Mouse (Mus musculus) induced T-regulatory cell, adult 2 months (primary cell): ENCODE measurements around the gene Atp4a.

Experiments
- DNase-seq: peaks from one replicate; pipeline ENCODE4 v3.0.0-alpha.2; 2012; ENCODE audit warnings: low read depth

Atp4a gene

DNA sequence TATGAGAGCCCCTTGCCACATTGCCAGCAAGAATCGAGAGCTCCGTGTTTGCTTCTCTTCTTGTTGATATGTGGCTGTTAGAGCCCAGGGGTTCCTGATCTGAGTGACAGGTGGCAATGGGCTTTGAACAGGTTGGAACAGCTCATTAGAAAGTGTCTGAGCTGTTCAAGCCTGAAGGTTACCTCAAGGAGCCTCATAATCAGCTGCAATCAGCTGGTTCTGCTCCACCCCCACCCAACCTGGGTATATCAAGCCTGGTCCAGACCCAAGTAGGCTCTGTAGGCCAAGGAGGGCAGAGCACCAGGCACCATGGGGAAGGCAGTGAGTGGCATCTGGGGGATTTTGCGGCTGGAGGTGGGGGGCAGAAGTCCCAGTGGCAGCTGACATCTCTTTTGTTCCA, at the start of gene Atp4a:
TSS of gene Atp4a (plus strand) at position 268 of the 400 bp plus-strand sequence.
- no peak for DNase-seq

DNA sequence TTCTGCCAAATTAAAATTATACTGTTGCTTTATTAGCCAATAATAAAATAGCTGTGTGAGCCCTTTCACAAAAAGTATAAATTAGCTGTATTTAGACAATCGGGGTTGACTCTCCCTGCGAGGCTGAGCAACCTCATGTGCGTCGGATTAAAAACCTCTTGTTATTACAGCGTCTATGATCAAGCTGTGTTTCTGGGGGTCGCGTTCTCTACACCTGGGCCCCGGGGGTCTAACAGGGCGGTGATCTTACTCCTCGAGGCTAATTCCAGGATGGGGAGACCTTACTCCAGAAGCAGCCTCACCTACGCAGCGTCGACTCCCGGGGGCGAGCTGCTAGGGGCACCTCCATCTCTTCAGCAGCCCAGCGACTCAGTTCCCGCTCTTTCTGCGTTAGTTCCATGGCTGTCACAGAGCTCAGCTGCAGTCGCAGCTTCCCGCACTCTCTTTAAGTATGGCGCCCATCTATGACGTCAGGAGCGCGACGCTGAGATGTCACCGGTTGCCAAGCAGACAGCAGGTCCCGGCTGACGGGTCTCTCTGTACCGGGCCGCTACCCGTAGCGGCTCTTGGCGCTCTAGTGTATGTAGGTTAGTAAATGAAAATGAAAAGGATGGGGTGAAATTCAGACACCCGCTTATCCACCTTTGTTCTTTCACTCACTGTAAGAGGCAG, 47.3 kb upstream of the Atp4a start, which contains the start of gene Haus5:
TSS of gene Haus5 (minus strand) at position 466 of the 672 bp plus-strand sequence.
- DNase-seq, result peak; percentile 97

DNA sequence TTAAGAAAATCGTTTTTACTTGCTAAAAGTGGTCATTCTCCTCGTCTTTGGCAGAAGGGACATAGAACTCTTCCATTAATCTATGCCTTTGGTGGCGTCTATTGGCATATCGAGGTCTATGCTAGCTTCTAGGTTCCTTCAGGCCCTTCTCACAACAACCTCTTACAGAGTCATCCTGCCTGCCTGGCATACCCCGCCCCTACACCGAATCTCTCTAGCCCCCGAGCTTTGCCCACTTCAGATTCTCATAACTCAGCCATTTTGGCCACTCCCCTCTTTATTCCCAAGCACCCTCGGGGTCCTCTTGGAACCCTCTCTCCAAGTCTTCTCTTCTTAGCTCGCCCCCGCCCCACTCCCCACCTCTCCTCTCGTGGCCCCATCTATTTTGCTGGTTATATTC, 46.7 kb upstream of the Atp4a start:
- no peak for DNase-seq

- peak; percentile 79 for DNase-seq
Measured at GRCm38 (mm10) chr7:30669229-30669628, 42.8 kb upstream of the Atp4a start.

DNA sequence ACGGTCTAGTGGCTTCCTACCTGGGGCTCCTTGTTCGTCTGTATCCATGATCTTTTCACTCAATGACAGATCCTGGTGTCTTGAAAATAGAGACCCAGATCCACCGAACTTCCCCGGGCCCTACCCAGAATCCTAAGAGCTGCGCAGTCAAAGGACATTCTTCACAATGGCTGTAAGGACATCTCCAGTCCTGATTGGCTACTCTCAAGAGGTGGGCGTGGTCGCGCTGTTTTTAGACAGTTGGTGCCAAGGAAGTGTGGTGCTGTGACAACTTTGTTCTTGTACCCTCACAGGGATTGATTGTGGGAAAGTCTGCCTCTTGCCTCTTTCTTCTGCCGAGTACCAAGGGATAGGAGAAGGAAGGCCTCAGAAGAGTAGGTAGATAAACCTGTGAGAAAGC, 40.5 kb upstream of the Atp4a start, which contains the start of gene Pmis2:
TSS of gene Pmis2 (minus strand) at position 126 of the 400 bp plus-strand sequence.
- DNase-seq, result no peak

- DNase-seq, result peak; percentile 36
Measured at GRCm38 (mm10) chr7:30678263-30678975, 33.6 kb upstream of the Atp4a start.

GRCm38 (mm10) chr7:30681897-30682296, 30.1 kb upstream of the Atp4a start:
- DNase-seq, result no peak

DNA sequence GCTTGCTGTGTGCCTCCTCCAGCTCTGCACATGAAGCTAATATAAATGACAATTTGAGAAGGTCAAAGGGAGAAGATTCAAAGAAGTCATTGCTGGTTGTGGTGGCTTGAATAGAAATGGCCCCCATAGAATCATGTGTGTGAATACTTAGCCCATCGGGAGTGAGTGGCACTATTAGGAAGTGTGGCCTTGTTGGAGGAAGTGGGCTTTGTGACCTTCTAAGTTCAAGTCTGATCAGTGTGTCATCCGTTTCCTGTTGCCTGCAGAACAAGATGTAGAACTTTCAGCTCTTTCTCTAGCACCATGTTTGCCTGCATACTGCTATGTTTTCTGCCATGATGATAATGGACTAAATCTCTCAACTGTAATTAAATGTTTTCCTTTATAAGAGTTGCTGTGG, 28.6 kb upstream of the Atp4a start:
- DNase-seq, result no peak

GRCm38 (mm10) chr7:30688325-30688724, 23.7 kb upstream of the Atp4a start:
- DNase-seq, result no peak

GRCm38 (mm10) chr7:30698101-30698500, 13.9 kb upstream of the Atp4a start:
- no peak for DNase-seq

DNA sequence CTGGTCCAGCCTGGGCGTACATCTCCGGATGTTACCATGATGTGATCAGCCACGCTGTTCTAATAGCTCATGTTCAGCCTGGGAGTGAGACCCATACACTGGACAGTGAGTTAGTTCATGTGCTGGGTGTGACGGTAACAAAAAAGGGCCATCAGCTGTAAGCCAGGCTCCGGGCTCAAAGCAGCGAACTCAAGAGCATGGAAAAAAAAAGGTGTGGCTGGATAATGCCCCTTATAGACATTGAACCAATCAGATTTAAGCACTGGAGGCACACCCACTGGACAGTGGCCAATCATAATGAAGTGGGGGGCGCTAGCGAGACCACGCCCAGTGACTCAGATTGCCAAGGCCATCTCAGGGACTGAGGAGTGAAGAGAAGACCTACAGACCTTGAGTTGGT, 13.4 kb upstream of the Atp4a start, which contains the start of gene 2200002J24Rik:
TSS of gene 2200002J24Rik (plus strand) at position 338 of the 400 bp plus-strand sequence.
- DNase-seq, result no peak

DNA sequence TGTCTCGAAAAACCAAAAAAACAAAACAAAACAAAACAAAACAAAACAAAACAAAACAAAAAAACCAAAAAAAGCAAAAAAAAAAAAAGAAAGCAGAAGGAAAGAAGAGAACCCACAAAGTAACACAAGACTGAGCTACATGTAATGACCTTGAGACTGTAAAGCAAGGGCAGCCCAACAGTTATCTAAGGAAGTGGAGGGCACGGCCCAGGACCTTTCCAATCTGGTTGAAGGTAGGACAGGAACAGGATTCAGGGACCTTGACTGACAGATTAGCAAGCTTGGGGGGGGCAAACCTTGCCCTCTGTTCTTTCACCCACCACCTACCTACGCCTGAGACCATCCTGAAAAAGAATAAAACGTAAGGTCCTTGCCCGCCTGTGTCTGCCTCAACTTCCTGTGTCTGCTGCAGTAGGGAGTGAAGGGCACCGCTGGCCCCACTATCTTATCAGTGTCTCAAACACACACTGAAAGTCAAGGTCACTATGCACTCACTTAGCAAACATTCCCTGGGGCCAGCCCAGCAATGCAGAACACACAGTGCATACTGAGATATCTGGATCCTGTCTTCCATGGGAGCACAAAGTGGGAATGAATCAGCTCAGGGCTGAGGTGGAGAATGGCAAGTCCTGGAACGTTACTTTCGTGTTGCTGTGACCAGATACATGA, 5.7 kb upstream of the Atp4a start:
- DNase-seq, result no peak

DNA sequence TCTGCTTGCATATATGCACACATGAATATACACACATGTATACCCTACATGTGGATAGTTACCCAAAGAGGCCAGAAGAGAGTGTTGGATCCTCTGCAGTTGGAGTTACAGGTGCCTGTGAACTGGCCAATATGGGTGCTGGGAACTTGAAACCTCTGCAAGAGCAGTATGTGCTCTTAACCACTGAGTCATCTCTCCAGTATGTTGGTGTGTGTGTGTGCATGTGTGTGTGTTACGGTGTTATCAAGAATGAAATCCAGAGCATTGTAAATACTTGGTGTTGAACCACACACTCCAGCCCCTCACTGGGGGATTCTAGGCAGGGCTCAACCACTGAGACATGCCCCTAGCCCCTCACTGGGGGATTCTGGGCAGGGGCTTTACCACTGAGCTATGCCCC, 4.6 kb upstream of the Atp4a start:
- DNase-seq, result no peak

DNA sequence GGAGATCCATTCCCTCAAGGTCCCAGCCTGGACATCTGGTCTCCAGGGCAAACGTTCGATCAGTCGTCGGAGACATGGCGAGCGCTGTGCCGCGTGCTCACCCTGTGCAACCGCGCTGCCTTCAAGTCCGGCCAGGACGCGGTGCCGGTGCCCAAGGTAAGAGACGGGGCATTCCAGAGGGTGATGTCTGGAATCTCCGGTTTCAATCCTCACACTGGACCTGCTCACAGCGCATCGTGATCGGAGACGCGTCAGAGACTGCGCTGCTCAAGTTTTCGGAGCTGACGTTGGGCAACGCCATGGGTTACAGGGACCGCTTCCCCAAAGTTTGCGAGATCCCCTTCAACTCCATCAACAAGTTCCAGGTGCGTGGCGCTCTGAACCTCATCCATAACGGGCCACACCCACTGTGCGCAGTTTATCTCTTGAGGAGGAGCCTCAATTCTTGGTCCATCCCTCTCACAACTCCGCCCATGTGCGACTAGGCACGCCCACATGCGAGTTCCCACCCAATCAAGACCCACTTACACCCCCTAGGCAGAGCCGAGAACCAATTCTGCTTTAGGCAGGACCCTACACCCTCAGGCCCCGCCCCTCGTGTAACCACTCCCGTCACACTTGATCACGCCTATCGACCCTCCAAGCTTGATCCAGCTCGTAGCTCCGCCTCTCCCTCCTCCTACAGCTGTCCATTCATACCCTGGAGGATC, 5.2 kb downstream of the Atp4a start:
- DNase-seq, result peak; percentile 82

DNA sequence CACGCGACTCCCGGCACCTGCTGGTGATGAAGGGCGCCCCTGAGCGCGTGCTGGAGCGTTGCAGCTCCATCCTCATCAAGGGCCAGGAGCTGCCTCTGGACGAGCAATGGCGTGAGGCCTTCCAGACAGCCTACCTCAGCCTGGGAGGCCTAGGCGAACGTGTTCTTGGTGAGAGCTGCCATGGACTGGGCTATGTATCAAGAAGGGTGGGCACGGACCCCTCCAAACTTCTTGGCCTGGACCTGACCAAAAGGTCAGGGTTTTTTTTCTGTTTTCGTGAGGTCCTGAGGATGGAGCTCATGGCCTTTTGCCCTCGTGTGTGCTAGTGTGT, 5.7 kb downstream of the Atp4a start:
- no peak for DNase-seq

- no peak for DNase-seq
Measured at GRCm38 (mm10) chr7:30719669-30720068, 7.7 kb downstream of the Atp4a start.

DNA sequence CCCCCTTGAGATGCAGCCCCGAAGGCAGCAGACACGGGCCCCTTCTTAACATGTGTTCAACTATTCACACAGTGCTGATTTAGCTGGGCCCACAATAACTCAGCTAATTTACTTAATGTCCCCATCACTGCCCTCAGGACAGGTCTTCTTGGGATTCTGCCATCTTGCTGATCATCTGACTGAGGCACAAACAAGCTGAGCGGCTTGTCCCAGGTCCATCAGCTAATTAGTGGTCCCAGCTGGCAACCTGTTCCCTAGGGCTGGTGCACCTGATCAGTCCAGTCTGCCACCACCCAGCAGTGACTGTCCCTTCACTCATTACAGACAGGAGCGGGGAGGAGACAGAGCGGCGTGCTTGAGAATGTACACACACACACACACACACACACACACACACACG, 9.3 kb downstream of the Atp4a start:
- DNase-seq, result no peak

DNA sequence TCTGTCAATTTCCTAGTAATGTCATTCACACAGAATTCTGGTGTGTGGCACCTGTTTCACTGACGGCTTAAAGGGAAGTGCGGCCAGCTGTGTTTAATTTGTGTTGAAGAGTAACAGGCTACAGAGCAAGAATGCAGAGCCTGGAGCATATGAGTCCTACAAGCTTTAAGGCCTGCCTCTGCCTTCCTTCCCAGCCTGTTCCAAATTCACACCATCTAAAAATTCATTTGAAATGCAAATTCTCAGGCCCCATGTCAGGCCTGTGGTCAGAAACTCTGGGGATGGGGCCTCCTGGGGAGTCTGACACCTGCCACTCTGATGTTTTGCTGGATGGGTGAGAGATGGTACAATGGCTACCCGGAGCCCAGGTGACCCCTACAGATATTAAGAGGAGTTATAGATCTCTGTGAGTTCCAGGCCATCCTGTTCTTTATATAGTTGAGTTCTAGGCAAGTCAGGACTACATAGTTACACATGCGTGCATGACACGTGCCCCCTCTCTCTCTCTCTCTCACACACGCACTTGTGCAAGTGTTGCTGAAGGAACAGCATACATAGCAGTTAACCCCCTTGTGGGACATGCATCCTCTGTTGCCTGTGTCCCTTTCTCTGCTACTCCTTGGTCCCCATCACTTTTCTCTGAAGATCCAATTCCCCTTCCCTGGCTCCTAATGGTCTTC, 11.4 kb downstream of the Atp4a start:
- no peak for DNase-seq

DNA sequence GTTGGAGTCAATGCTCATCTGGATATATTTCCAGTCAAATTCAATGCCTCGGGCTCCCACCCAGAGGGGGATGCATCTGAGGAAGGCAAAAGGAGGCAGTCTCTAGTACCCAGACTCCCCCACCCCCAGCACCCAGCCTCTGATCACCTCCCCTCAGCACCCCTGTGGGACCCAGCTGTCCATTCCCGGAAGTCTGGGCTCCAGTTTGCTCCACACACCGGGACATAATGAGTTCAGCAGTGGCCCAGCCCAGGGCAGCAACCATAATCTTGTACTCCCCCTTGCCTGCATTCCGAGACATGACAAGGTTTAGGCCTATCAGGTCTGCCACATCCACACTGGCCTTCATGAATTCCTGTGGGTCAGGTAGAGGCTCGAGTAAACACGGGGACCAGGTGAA, 16.2 kb downstream of the Atp4a start:
- DNase-seq, result no peak

- peak; percentile 59 for DNase-seq
Measured at GRCm38 (mm10) chr7:30728739-30729395, 16.9 kb downstream of the Atp4a start.

DNA sequence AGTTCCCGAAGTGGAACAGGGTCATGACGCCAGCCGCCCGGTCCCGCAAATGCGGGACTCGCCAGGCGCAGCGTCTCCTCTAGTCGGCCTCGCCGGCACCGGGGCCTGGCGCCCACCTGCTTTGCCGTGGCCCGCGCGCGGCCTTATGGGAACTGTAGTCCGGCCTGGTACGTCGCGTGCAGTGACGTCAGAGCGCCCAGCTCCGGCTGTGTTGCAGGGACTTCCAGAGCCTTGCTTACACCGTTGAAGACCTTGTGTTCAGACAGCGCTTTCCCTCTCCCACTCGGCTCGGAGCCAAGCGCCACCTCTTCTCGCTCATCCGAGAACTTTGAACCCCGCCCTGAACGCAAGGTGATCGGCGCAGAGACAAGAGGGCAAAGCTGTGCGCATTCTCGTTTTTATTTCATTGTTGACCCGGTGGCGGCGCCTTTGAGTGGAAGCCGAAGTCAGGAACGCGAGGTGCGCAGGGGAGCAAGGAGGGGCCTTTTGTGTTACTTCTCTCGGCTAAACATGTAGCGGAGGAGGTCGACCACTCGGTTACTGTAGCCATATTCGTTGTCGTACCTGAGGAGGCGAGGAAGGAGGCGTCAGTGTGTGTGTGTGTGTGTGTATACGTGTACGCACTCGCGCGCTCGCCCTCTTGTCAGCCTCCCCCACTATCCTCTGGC, 17.5 kb downstream of the Atp4a start, which contains the start of gene Tmem147:
TSS of gene Tmem147 (minus strand) at position 145 of the 668 bp plus-strand sequence.
- peak; percentile 95 for DNase-seq
